Mouse (Mus musculus) liver, postnatal 0 days (tissue): ENCODE results near the gene Mgll. TPM values are rescaled to one million over a fixed set of nuclear protein-coding genes. Genes with fewer than 3 reads are reported as not detected.

Experiments
- ATAC-seq: fragments of 200-750 bp; cut with Nextera tagmentation; 2 replicates; pipeline ENCODE4 v1.8.0; 2017; ENCODE audit warnings: mild to moderate bottlenecking, moderate library complexity
- DNase-seq: peaks from one replicate; pipeline ENCODE4 v3.0.0-alpha.2; 2016
- H3K27ac ChIP-seq: fragments of 300-500 bp; sonication (generic); 2 replicates; pipeline ENCODE4 v1.5.1; 2014; ENCODE audit warnings: antibody characterized with exemption, moderate library complexity, mild to moderate bottlenecking, low read depth
- H3K27me3 ChIP-seq: fragments of 300-500 bp; sonication (generic); 2 replicates; pipeline ENCODE4 v1.6.1; 2014; ENCODE audit warnings: low read length, control low read depth, mixed read lengths; ENCODE audit not compliant: insufficient read depth
- H3K36me3 ChIP-seq: fragments of 300-500 bp; sonication (generic); replicated peaks from 2 replicates; pipeline ENCODE4 v1.6.1; 2014; ENCODE audit warnings: mild to moderate bottlenecking, control low read depth, low read length, moderate library complexity, mixed read lengths; ENCODE audit not compliant: insufficient read depth
- H3K4me1 ChIP-seq: fragments of 300-500 bp; sonication (generic); 2 replicates; pipeline ENCODE4 v1.6.1; 2014; ENCODE audit warnings: antibody characterized with exemption, mild to moderate bottlenecking, control low read depth; ENCODE audit not compliant: insufficient read depth
- H3K4me2 ChIP-seq: fragments of 300-500 bp; sonication (generic); 2 replicates; pipeline ENCODE4 v1.6.1; 2014; ENCODE audit warnings: low read depth, mild to moderate bottlenecking, low read length, moderate library complexity, mixed read lengths
- H3K4me3 ChIP-seq: fragments of 300-500 bp; sonication (generic); 2 replicates; pipeline ENCODE4 v1.5.1; 2014; ENCODE audit warnings: low read depth, low read length
- H3K9ac ChIP-seq: fragments of 300-500 bp; sonication (generic); replicated peaks from 2 replicates; pipeline ENCODE4 v1.6.1; 2014; ENCODE audit warnings: mild to moderate bottlenecking, moderate library complexity
- H3K9me3 ChIP-seq: fragments of 300-500 bp; sonication (generic); 2 replicates; pipeline ENCODE4 v1.6.1; 2016; ENCODE audit warnings: mild to moderate bottlenecking, control low read depth, low read length, mixed read lengths
- CTCF ChIP-seq: sonication (generic); IDR thresholded peaks from 2 replicates; pipeline ENCODE4 v1.5.1; 2016; ENCODE audit warnings: antibody characterized with exemption, low read depth
- EP300 ChIP-seq: IDR thresholded peaks from 2 replicates; pipeline ENCODE4 v1.6.1; 2016; ENCODE audit warnings: antibody characterized with exemption, low read depth, mild to moderate bottlenecking
- WGBS: fragments of 180-500 bp; shearing (Covaris S2); extraction: QIAGEN DNeasy Blood & Tissue Kit; methylation state at CpG from one replicate; pipeline ENCODE4 v1.1.7; 2014; ENCODE audit not compliant: insufficient replicate concordance; 5-methylcytosine and 5-hydroxymethylcytosine counted together
- polyA plus RNA-seq: library from polyadenylated mRNA; unstranded; fragments of >200 nt; fragmentation: Nextera tagmentation; extraction: Ambion mirVana; gene quantifications from 2 replicates; pipeline ENCODE4 v1.2.1, GENCODE M21; 2015

The Mgll gene
- polyA plus RNA-seq, 1 experiment from 2014 or later, result 121 TPM

DNA sequence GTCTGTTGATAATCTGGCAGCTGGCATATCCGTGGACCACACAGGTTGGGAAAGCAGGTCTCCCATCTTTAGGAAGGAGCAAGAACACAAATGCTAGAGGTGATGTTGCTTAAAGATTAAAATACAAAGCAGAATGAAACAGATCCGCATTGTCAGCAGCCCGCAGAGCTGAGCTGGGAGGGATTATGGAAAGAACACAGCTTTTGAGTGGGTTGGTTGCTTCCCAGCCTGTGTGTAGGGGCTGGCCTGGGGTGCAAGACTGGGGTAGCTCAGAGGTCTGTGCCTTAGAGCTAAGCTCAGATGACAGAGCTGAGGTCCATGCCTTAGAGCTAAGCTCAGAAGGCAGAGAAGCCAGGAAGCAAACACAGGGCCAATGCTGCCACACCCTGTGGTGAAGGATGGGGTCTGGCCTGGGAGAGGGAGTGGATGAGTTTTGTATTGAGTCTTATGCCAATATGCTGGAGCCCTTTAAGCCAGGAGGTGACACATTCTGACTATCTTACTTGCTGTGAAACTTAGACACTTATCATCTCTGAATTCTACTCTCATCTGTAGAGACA, 39.4 kb downstream of the Mgll start:
- H3K36me3 ChIP-seq, result peaks cover 18% of the 10 kb centered on the region
- 88% methylated on average over 3 of the region's 3 CpGs for WGBS
- no peak overlapping the region for H3K27ac ChIP-seq
- no peak for TF ChIP-seq CTCF
- TF ChIP-seq EP300, result no peak
- H3K4me1 ChIP-seq, result peaks cover 40% of the 10 kb centered on the region
- H3K9ac ChIP-seq, result no peak overlapping the region
- ATAC-seq (no peak), DNase-seq (no peak)
- no peaks in the 10 kb centered on the region for H3K9me3 ChIP-seq
- H3K4me2 ChIP-seq, result no peak overlapping the region
- no peaks in the 10 kb centered on the region for H3K27me3 ChIP-seq
- H3K4me3 ChIP-seq, result no peak overlapping the region

GRCm38 (mm10) chr6:88764281-88764680, 40.1 kb downstream of the Mgll start:
- ATAC-seq (no peak), DNase-seq (no peak)
- H3K9me3 ChIP-seq, result no peaks in the 10 kb centered on the region
- peaks cover 33% of the 10 kb centered on the region for H3K4me1 ChIP-seq
- H3K4me3 ChIP-seq, result no peak overlapping the region
- no peak overlapping the region for H3K27ac ChIP-seq
- peaks cover 18% of the 10 kb centered on the region for H3K36me3 ChIP-seq
- no peak for TF ChIP-seq EP300
- TF ChIP-seq CTCF, result no peak
- 67% methylated on average over 4 of the region's 4 CpGs for WGBS
- no peak overlapping the region for H3K4me2 ChIP-seq
- H3K9ac ChIP-seq, result no peak overlapping the region
- no peaks in the 10 kb centered on the region for H3K27me3 ChIP-seq

GRCm38 (mm10) chr6:88767740-88768139, 43.5 kb downstream of the Mgll start:
- no peak for TF ChIP-seq CTCF
- TF ChIP-seq EP300, result no peak
- H3K27ac ChIP-seq, result no peak overlapping the region
- H3K27me3 ChIP-seq, result no peaks in the 10 kb centered on the region
- no peaks in the 10 kb centered on the region for H3K9me3 ChIP-seq
- H3K4me2 ChIP-seq, result no peak overlapping the region
- peaks cover 6% of the 10 kb centered on the region; the same call in 1 of the 2 replicates for H3K4me1 ChIP-seq
- 78% methylated on average over 4 of the region's 4 CpGs for WGBS
- H3K4me3 ChIP-seq, result no peak overlapping the region
- peaks cover 15% of the 10 kb centered on the region for H3K36me3 ChIP-seq
- ATAC-seq (no peak), DNase-seq (no peak)
- no peak overlapping the region for H3K9ac ChIP-seq

DNA sequence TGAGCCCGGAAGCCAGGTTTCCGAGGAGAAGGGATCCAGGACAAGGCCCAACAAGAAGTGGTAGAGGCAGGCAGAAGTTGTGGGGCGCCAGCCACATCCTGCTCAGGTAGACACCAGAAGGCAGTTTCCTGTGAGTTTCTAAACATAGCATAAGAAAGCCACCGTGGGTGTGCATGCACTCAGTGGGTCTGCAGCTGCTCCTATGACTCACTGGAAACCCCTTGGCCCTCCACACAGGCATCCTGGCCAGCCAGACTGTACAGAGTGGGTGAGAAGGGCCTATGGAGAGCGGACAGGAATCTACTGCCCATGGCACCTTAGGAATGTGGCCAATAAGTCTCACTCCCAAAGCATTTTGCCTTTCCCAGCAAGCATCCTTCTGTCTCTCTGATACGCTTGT, 45.5 kb downstream of the Mgll start:
- Histone ChIP-seq H3K4me2 (no peak overlapping the region), H3K4me1 (peaks cover 2% of the 10 kb centered on the region; the same call in 1 of the 2 replicates), H3K36me3 (peaks cover 15% of the 10 kb centered on the region), H3K27ac (no peak overlapping the region), H3K9ac (no peak overlapping the region), H3K9me3 (no peaks in the 10 kb centered on the region), H3K4me3 (no peak overlapping the region), H3K27me3 (no peaks in the 10 kb centered on the region)
- TF ChIP-seq CTCF (no peak), EP300 (no peak)
- ATAC-seq (no peak), DNase-seq (no peak)
- WGBS, result 69% methylated on average over 6 of the region's 6 CpGs

DNA sequence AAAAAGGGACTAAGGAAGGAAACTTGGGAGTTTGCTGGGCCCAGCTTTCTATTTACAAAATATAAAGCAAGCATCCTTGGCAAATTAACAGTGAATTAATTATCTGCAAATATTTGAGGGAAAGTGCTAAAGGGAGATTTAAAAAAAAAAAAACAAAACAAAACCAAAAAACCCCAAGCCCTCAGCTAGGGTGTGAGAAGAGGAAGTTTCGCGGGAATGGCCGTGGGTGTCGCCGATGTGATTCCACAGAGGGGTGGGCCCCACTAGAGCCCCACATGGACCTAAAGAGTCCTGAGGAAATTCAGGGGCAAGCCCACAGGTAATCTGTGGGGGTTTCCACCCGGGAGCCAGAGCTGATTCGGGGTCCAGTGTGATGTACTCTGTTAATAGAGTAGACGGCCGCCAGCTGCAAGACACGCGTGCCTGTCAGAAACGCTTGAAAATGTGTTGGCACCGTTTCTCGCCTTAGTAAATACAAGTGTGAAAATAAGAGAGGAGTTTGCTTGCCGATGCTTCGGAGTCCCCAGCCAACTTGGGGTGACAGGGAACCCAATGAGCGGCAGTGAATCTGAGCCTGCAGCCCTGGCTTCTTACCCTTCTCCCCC, 46.2 kb downstream of the Mgll start:
- ATAC-seq, result no peak
- WGBS, result 58% methylated on average over 17 of the region's 17 CpGs
- H3K4me2 ChIP-seq, result no peak overlapping the region
- H3K9me3 ChIP-seq, result no peaks in the 10 kb centered on the region
- TF ChIP-seq CTCF (no peak), EP300 (no peak)
- no peak overlapping the region for H3K27ac ChIP-seq
- DNase-seq, result no peak
- H3K4me3 ChIP-seq, result no peak overlapping the region
- H3K9ac ChIP-seq, result no peak overlapping the region
- peaks cover 2% of the 10 kb centered on the region; the same call in 1 of the 2 replicates for H3K4me1 ChIP-seq
- H3K27me3 ChIP-seq, result no peaks in the 10 kb centered on the region
- H3K36me3 ChIP-seq, result peaks cover 15% of the 10 kb centered on the region

- no peak overlapping the region for H3K27ac ChIP-seq
- H3K36me3 ChIP-seq, result peaks cover 11% of the 10 kb centered on the region
- H3K4me2 ChIP-seq, result no peak overlapping the region
- no peaks in the 10 kb centered on the region for H3K9me3 ChIP-seq
- no peaks in the 10 kb centered on the region for H3K27me3 ChIP-seq
- WGBS, result 92% methylated on average over 5 of the region's 5 CpGs
- TF ChIP-seq CTCF, result no peak
- TF ChIP-seq EP300, result no peak
- H3K4me3 ChIP-seq, result no peak overlapping the region
- H3K9ac ChIP-seq, result no peak overlapping the region
- ATAC-seq, result no peak
- H3K4me1 ChIP-seq, result peaks cover 2% of the 10 kb centered on the region; the same call in 1 of the 2 replicates
- DNase-seq, result no peak
Observed at GRCm38 (mm10) chr6:88770981-88771380, 46.8 kb downstream of the Mgll start.
